Mouse (Mus musculus): Measurements from ENCODE around the gene Upf3b. TPM values are rescaled to one million over a fixed set of nuclear protein-coding genes. Genes with fewer than 3 reads are reported as not detected.

Gene Upf3b
- polyA plus RNA-seq, 1 experiment from 2014 or later: 27.4 TPM

DNA sequence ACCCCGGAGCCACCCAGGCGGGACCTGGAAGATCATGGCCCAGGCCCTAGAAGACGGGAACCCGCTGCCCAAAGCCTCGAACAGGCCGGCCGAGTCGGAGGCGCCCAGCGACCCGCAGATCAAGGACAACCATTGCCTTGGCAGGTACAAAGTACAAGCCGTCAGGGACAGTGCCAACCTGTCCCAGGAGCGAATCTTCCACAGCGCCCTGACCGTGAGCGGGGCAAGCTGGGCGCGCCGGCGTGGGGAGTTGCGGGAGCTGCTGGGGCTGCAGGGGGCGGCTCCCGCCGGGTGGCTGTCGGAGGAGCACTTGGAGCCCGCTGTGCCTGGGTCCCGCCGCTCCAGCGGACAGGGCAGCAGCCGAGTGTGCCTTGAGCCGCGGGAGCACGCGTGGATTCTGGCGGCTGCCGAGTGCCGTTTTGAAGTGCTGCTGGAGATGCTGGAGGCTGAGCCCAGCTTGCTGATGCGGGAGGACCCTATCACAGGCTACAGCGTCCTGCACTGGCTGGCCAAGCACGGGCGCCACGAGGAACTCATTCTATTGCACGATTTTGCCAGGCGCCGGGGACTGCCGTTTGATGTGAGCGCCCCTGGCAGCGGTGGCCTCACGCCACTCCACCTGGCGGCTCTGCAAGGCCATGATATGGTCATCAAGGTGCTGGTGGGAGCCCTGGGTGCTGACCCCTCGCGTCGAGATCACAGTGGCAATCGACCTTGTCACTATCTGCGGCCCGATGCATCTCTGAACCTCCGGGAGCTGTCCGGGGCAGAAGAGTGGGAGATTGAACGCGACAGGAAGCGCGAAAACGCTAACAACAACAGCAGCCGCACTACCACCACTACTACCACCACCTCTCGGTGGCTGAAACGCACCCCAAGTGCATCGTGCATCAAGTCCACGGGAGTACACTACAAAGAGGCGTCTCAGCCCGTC lies 61.0 kb downstream of the Upf3b start:
- H3K4me1 ChIP-seq (ENCODE audit: control insufficient read depth, insufficient read depth, low read length): no peaks in the 10 kb centered on the region
- no peaks in the 10 kb centered on the region for H3K36me3 ChIP-seq (ENCODE audit: control insufficient read depth, insufficient read depth, low read length)
- ATAC-seq (ENCODE audit: low FRiP score, low TSS enrichment): no peak; the same call in 1 of the 2 replicates
- peak overlapping the region; percentile 51 for H3K4me2 ChIP-seq (replicated peaks; ENCODE audit: low read depth, low read length)
- 22% methylated on average over 70 of the region's 70 CpGs for WGBS
- no peak overlapping the region; the same call in 1 of the 2 replicates for H3K9ac ChIP-seq (ENCODE audit: low read depth, low read length)
- H3K27ac ChIP-seq (ENCODE audit: low read depth, low read length): no peak overlapping the region
- H3K4me3 ChIP-seq (ENCODE audit: low read length): peak overlapping the region; percentile 34
- peaks cover 36% of the 10 kb centered on the region for H3K27me3 ChIP-seq (ENCODE audit: control insufficient read depth, insufficient read depth, low read length)
- H3K9me3 ChIP-seq (ENCODE audit: control insufficient read depth, low read length): no peaks in the 10 kb centered on the region

DNA sequence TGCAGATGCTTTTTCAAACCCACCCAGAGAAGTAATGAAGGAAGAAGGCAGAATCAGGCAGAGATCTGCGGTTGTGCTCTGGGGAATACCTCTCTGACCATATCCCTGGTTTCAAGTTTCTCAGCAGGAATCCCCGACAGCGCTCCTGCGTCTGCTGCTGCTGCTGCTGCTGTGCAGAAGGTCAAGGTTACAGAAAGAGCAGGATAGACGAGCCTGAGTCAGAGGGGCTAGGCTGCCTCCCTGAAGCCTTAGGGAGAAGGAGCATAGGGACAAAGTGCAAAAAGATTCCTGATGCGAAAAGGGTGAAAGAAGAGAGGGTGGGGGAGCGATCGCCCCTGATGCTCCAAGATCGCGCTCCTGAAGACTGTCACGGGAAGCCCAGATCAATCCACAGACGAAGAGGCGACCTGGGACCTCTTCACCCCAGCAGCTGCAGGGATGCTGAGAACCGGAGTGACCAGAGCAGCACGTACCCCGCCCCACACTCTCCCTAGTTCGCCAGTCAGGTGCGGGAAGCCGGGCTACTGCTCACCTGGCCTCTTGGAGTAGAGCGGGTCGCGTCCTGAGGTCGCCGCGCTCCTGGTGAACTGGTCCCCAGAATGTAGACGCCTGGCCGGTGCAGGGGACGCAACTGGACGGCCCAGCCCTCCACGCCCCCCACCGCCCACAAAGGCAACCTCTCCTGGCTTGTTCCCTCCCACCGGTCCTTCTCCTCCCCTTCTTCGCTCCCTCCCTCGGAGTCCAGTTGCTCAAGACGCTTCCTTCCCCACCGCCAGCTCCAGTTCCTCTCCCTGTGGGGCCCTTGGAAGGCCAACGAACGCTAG lies 61.8 kb downstream of the Upf3b start, which contains the start of gene Sowahd:
Gene Sowahd, plus strand, starts transcription at position 780 of the 824 bp plus-strand sequence.
- no peaks in the 10 kb centered on the region for H3K9me3 ChIP-seq (ENCODE audit: control insufficient read depth, low read length)
- H3K9ac ChIP-seq (ENCODE audit: low read depth, low read length): no peak within 1 kb of the TSS; the same call in 1 of the 2 replicates
- ATAC-seq (ENCODE audit: low FRiP score, low TSS enrichment): no peak; the same call in 1 of the 2 replicates
- no peak within 1 kb of the TSS for H3K27ac ChIP-seq (ENCODE audit: low read depth, low read length)
- H3K4me2 ChIP-seq (replicated peaks; ENCODE audit: low read depth, low read length): peak within 1 kb of the TSS; percentile 51
- peaks cover 36% of the 10 kb centered on the region for H3K27me3 ChIP-seq (ENCODE audit: control insufficient read depth, insufficient read depth, low read length)
- 22% methylated on average over 38 of the region's 38 CpGs for WGBS
- peak within 1 kb of the TSS; percentile 34 for H3K4me3 ChIP-seq (ENCODE audit: low read length)
- H3K4me1 ChIP-seq (ENCODE audit: control insufficient read depth, insufficient read depth, low read length): no peaks in the 10 kb centered on the region
- H3K36me3 ChIP-seq (ENCODE audit: control insufficient read depth, insufficient read depth, low read length): no peaks in the 10 kb centered on the region

- no peaks in the 10 kb centered on the region for H3K9me3 ChIP-seq (ENCODE audit: control insufficient read depth, low read length)
- no peak overlapping the region for H3K4me2 ChIP-seq (replicated peaks; ENCODE audit: low read depth, low read length)
- peaks cover 10% of the 10 kb centered on the region for H3K27me3 ChIP-seq (ENCODE audit: control insufficient read depth, insufficient read depth, low read length)
- ATAC-seq (ENCODE audit: low FRiP score, low TSS enrichment): no peak
- H3K9ac ChIP-seq (ENCODE audit: low read depth, low read length): no peak overlapping the region
- WGBS: 23% methylated on average over 9 of the region's 9 CpGs
- no peak overlapping the region for H3K4me3 ChIP-seq (ENCODE audit: low read length)
- no peaks in the 10 kb centered on the region for H3K4me1 ChIP-seq (ENCODE audit: control insufficient read depth, insufficient read depth, low read length)
- H3K36me3 ChIP-seq (ENCODE audit: control insufficient read depth, insufficient read depth, low read length): no peaks in the 10 kb centered on the region
- no peak overlapping the region for H3K27ac ChIP-seq (ENCODE audit: low read depth, low read length)
These were observed 67.4 kb downstream of the Upf3b start for GRCm38 (mm10) chrX:37042726-37043125.

Other genes with a start within 250 kb of the Upf3b start
- gene Ube2a, start 236.4 kb downstream of the Upf3b start, polyA plus RNA-seq (2014; fragmentation: Nextera tagmentation; extraction: Ambion mirVana): 114 and 127 TPM in 2 replicates
- 24.7 and 38.1 TPM in 2 replicates for gene C330007P06Rik, start 236.2 kb downstream of the Upf3b start, polyA plus RNA-seq (2014; fragmentation: Nextera tagmentation; extraction: Ambion mirVana)
- 2.8 and 3.7 TPM in 2 replicates for gene Nkrf, start 207.4 kb downstream of the Upf3b start, polyA plus RNA-seq (2014; fragmentation: Nextera tagmentation; extraction: Ambion mirVana)
- gene Sept6, start 118.5 kb downstream of the Upf3b start, polyA plus RNA-seq (2014; fragmentation: Nextera tagmentation; extraction: Ambion mirVana): 19.3 and 27.9 TPM in 2 replicates
- not detected in 2 replicates for gene Sowahd, start 61.5 kb downstream of the Upf3b start, polyA plus RNA-seq (2014; fragmentation: Nextera tagmentation; extraction: Ambion mirVana)
- gene Rpl39, start 24.9 kb downstream of the Upf3b start, polyA plus RNA-seq (2014; fragmentation: Nextera tagmentation; extraction: Ambion mirVana): 608 and 939 TPM in 2 replicates
- 21.1 and 21.5 TPM in 2 replicates for gene Nkap, start 16.5 kb upstream of the Upf3b start, polyA plus RNA-seq (2014; fragmentation: Nextera tagmentation; extraction: Ambion mirVana)
- 0.23 TPM in 1 of 2 replicates, not detected in the other for gene Akap14, start 58.5 kb upstream of the Upf3b start, polyA plus RNA-seq (2014; fragmentation: Nextera tagmentation; extraction: Ambion mirVana)
- 410 and 565 TPM in 2 replicates for gene Ndufa1, start 80.8 kb upstream of the Upf3b start, polyA plus RNA-seq (2014; fragmentation: Nextera tagmentation; extraction: Ambion mirVana)
- 8.5 and 11.3 TPM in 2 replicates for gene Rnf113a1, start 80.9 kb upstream of the Upf3b start, polyA plus RNA-seq (2014; fragmentation: Nextera tagmentation; extraction: Ambion mirVana)
- not detected in 2 replicates for gene Gm9, start 100.7 kb upstream of the Upf3b start, polyA plus RNA-seq (2014; fragmentation: Nextera tagmentation; extraction: Ambion mirVana)
- gene Rhox1, start 111.9 kb upstream of the Upf3b start, polyA plus RNA-seq (2014; fragmentation: Nextera tagmentation; extraction: Ambion mirVana): not detected in 2 replicates
- gene Rhox2a, start 134.7 kb upstream of the Upf3b start, polyA plus RNA-seq (2014; fragmentation: Nextera tagmentation; extraction: Ambion mirVana): not detected in 2 replicates
- not detected in 2 replicates for gene Rhox3a, start 139.6 kb upstream of the Upf3b start, polyA plus RNA-seq (2014; fragmentation: Nextera tagmentation; extraction: Ambion mirVana)
- gene Rhox4a, start 155.0 kb upstream of the Upf3b start, polyA plus RNA-seq (2014; fragmentation: Nextera tagmentation; extraction: Ambion mirVana): not detected in 2 replicates

Measured in kidney, embryonic 14.5 days (tissue).